Mouse (Mus musculus) layer of hippocampus, adult 2 months (tissue): Measurements from ENCODE around the gene Ifna7. TPM values are rescaled to one million over a fixed set of nuclear protein-coding genes. Genes with fewer than 3 reads are reported as not detected.
"Not testable (repeated sequence)": the region's sequence is repeated elsewhere in the genome, so short reads cannot be mapped to it uniquely, and the experiment has no call there.

Experiments
- DNase-seq, 2 experiments: peaks; one replicate each; pipeline ENCODE4 v3.0.0; 2022; ENCODE audit warnings: low spot score in 2 of 2
- H3K27ac ChIP-seq: fragments of 200-600 bp; 2 replicates; pipeline ENCODE4 v1.8.1; 2022
- H3K4me3 ChIP-seq: fragments of 200-600 bp; 2 replicates; pipeline ENCODE4 v1.8.1; 2022; ENCODE audit warnings: mild to moderate bottlenecking
- CTCF ChIP-seq: fragments of 200-600 bp; conservative IDR thresholded peaks from 2 replicates; pipeline ENCODE4 v1.8.1; 2022; ENCODE audit warnings: antibody characterized with exemption, mild to moderate bottlenecking, moderate library complexity
- long read RNA-seq, 2 experiments: library from polyadenylated mRNA; stranded (forward); transcript quantifications; one replicate each; pipeline ENCODE4 v2.0.0; 2021; ENCODE audit warnings: borderline mapping rate in 2 of 2
- total RNA-seq, 2 experiments: library from RNA; stranded (reverse); gene quantifications; 2 replicates each; pipeline ENCODE4 v1.2.3; 2021

The Ifna7 gene
- not detected for total RNA-seq
- long read RNA-seq, experiment 1, result 0 reads
- long read RNA-seq, experiment 2, result 0 reads

DNA sequence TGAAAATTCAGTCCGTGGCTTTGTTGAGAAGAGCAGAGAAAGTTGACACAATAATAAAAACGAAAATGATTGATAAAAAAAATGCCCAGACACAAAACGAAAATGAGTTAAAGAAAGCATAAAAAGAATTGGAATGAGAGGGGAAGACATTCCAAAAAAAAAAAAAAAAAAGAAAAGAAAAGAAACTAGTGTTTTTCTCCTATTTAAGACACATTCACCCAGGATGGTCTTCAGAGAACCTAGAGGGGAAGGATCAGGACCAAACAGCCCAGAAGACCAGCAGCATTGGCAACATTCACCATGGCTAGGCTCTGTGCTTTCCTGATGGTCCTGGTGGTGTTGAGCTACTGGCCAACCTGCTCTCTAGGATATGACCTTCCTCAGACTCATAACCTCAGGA, at the start of gene Ifna7:
Ifna7 (plus strand) TSS at position 301 of the 400 bp plus-strand sequence.
- Histone ChIP-seq H3K27ac (no peak within 1 kb of the TSS), H3K4me3 (no peak within 1 kb of the TSS)
- TF ChIP-seq CTCF, result no peak
- DNase-seq, result no peak

DNA sequence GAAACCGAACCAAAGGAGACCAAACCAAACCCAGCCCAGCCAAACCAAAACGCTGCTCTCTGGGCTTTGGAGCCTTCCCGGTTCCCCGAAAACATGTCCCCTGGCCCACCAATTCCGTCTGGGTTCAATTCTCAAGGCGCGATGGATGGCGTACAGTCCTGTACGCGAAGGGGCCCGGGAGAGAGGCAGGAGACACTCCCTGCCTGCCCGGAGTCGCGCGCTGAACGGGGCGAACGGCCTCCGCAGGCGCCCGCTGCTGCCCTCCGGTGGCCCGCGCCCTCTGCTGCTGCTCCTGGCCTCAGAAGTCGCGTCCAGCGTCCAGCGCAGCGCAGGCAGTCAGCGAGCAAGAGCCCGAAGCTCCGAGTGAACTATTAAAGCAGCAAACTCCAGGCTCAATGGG, 42.5 kb upstream of the Ifna7 start, which contains the start of gene Gm13290:
Gm13290 (plus strand) TSS at position 301 of the 400 bp plus-strand sequence.
- DNase-seq, H3K27ac ChIP-seq, H3K4me3 ChIP-seq: not testable (repeated sequence)

DNA sequence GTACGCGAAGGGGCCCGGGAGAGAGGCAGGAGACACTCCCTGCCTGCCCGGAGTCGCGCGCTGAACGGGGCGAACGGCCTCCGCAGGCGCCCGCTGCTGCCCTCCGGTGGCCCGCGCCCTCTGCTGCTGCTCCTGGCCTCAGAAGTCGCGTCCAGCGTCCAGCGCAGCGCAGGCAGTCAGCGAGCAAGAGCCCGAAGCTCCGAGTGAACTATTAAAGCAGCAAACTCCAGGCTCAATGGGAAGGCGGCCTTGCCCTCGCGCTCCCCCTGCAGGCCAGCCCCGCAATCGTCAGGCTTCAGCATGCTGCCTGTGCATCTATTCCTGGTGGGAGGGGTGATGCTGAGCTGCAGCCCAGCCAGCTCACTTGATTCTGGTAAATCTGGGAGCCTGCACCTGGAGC, 39.4 kb upstream of the Ifna7 start, which contains the start of gene Gm13289:
Gm13289 (plus strand) TSS at position 301 of the 400 bp plus-strand sequence.
- H3K27ac ChIP-seq, result not testable (repeated sequence)

DNA sequence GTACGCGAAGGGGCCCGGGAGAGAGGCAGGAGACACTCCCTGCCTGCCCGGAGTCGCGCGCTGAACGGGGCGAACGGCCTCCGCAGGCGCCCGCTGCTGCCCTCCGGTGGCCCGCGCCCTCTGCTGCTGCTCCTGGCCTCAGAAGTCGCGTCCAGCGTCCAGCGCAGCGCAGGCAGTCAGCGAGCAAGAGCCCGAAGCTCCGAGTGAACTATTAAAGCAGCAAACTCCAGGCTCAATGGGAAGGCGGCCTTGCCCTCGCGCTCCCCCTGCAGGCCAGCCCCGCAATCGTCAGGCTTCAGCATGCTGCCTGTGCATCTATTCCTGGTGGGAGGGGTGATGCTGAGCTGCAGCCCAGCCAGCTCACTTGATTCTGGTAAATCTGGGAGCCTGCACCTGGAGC, 36.5 kb upstream of the Ifna7 start, which contains the start of gene Gm13272:
Gm13272 (plus strand) TSS at position 301 of the 400 bp plus-strand sequence.
- not testable (repeated sequence) for H3K27ac ChIP-seq, H3K4me3 ChIP-seq, DNase-seq

More for the DNA sequence above, 39.4 kb upstream of the Ifna7 start, which contains the start of gene Gm13289:
- DNase-seq, H3K4me3 ChIP-seq: not testable (repeated sequence)

DNA sequence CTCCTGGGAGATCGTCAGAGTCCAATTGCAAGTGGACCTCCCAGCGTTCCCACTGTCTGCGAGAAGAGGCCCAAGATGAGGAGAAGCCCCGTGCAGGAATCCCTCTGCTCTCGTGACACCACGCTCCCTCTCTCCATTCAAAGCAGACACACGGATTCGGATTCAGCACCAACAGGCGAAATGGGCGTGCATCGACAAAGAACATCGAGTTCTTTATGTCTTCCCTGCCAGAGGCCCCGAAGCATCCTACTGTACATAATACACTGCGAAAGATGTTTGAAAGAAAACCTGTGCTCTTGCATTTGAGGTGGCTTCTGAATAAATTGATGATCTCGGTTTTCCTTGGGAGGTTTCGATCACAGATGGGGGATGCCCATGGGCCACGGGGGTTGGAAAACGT, 35.7 kb upstream of the Ifna7 start:
- not testable (repeated sequence) for H3K4me3 ChIP-seq, DNase-seq, H3K27ac ChIP-seq

DNA sequence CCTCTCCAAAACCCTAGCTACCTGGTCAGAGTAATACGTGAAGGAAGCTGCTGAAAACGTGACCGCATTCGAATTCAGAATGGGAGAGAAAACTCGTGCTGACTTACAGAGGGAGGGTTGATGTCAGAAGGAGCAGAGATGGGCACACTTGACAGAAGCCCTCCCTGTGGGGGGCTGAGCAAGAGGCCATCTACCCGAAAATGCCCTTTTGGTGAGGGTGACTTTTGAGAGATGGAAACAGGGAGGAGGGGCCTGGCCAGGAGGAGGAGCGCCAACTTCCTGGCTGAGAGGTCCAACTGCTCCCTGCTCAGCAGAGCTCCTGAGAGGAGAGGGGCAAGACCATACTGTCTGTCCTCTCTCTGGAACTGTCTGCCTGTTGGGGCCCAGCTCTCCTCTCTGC, 34.2 kb upstream of the Ifna7 start, which contains the start of gene Ifnz:
Ifnz (plus strand) TSS at position 301 of the 400 bp plus-strand sequence.
- DNase-seq, H3K27ac ChIP-seq, H3K4me3 ChIP-seq: not testable (repeated sequence)

DNA sequence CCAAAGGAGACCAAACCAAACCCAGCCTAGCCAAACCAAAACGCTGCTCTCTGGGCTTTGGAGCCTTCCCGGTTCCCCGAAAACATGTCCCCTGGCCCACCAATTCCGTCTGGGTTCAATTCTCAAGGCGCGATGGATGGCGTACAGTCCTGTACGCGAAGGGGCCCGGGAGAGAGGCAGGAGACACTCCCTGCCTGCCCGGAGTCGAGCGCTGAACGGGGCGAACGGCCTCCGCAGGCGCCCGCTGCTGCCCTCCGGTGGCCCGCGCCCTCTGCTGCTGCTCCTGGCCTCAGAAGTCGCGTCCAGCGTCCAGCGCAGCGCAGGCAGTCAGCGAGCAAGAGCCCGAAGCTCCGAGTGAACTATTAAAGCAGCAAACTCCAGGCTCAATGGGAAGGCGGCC, 33.7 kb upstream of the Ifna7 start:
- DNase-seq, H3K4me3 ChIP-seq, H3K27ac ChIP-seq: not testable (repeated sequence)
- TF ChIP-seq CTCF, result peak; percentile 23

DNA sequence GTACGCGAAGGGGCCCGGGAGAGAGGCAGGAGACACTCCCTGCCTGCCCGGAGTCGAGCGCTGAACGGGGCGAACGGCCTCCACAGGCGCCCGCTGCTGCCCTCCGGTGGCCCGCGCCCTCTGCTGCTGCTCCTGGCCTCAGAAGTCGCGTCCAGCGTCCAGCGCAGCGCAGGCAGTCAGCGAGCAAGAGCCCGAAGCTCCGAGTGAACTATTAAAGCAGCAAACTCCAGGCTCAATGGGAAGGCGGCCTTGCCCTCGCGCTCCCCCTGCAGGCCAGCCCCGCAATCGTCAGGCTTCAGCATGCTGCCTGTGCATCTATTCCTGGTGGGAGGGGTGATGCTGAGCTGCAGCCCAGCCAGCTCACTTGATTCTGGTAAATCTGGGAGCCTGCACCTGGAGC, 30.6 kb upstream of the Ifna7 start, which contains the start of gene Gm13276:
Gm13276 (plus strand) TSS at position 301 of the 400 bp plus-strand sequence.
- not testable (repeated sequence) for DNase-seq, H3K27ac ChIP-seq, H3K4me3 ChIP-seq

DNA sequence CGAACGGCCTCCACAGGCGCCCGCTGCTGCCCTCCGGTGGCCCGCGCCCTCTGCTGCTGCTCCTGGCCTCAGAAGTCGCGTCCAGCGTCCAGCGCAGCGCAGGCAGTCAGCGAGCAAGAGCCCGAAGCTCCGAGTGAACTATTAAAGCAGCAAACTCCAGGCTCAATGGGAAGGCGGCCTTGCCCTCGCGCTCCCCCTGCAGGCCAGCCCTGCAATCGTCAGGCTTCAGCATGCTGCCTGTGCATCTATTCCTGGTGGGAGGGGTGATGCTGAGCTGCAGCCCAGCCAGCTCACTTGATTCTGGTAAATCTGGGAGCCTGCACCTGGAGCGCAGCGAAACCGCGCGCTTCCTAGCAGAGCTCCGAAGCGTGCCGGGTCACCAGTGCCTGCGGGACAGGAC, 27.6 kb upstream of the Ifna7 start, which contains the start of gene Gm13277:
Gm13277 (plus strand) TSS at position 231 of the 400 bp plus-strand sequence.
- H3K4me3 ChIP-seq, H3K27ac ChIP-seq: not testable (repeated sequence)
- DNase-seq, result peak; percentile 58 to 66
- peak; percentile 58 for TF ChIP-seq CTCF

DNA sequence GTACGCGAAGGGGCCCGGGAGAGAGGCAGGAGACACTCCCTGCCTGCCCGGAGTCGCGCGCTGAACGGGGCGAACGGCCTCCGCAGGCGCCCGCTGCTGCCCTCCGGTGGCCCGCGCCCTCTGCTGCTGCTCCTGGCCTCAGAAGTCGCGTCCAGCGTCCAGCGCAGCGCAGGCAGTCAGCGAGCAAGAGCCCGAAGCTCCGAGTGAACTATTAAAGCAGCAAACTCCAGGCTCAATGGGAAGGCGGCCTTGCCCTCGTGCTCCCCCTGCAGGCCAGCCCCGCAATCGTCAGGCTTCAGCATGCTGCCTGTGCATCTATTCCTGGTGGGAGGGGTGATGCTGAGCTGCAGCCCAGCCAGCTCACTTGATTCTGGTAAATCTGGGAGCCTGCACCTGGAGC, 24.8 kb upstream of the Ifna7 start, which contains the start of gene Gm13278:
Gm13278 (plus strand) TSS at position 301 of the 400 bp plus-strand sequence.
- not testable (repeated sequence) for H3K4me3 ChIP-seq, H3K27ac ChIP-seq, DNase-seq

DNA sequence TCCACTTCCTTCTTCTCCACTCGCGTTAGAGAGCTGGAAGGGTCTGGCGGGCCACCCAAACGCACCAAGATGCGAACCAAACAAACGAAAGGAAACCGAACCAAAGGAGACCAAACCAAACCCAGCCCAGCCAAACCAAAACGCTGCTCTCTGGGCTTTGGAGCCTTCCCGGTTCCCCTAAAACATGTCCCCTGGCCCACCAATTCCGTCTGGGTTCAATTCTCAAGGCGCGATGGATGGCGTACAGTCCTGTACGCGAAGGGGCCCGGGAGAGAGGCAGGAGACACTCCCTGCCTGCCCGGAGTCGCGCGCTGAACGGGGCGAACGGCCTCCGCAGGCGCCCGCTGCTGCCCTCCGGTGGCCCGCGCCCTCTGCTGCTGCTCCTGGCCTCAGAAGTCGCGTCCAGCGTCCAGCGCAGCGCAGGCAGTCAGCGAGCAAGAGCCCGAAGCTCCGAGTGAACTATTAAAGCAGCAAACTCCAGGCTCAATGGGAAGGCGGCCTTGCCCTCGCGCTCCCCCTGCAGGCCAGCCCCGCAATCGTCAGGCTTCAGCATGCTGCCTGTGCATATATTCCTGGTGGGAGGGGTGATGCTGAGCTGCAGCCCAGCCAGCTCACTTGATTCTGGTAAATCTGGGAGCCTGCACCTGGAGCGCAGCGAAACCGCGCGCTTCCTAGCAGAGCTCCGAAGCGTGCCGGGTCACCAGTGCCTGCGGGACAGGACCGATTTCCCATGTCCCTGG, 21.9 kb upstream of the Ifna7 start, which contains the start of gene Gm13275:
Gm13275 (plus strand) TSS at position 552 of the 740 bp plus-strand sequence.
- H3K4me3 ChIP-seq, result peak within 1 kb of the TSS; percentile 14
- peak; percentile 57 for TF ChIP-seq CTCF
- H3K27ac ChIP-seq, result not testable (repeated sequence)
- DNase-seq, result peak; percentile 41 to 60

DNA sequence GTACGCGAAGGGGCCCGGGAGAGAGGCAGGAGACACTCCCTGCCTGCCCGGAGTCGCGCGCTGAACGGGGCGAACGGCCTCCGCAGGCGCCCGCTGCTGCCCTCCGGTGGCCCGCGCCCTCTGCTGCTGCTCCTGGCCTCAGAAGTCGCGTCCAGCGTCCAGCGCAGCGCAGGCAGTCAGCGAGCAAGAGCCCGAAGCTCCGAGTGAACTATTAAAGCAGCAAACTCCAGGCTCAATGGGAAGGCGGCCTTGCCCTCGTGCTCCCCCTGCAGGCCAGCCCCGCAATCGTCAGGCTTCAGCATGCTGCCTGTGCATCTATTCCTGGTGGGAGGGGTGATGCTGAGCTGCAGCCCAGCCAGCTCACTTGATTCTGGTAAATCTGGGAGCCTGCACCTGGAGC, 18.9 kb upstream of the Ifna7 start, which contains the start of gene Gm13279:
Gm13279 (plus strand) TSS at position 301 of the 400 bp plus-strand sequence.
- H3K27ac ChIP-seq, DNase-seq, H3K4me3 ChIP-seq: not testable (repeated sequence)

DNA sequence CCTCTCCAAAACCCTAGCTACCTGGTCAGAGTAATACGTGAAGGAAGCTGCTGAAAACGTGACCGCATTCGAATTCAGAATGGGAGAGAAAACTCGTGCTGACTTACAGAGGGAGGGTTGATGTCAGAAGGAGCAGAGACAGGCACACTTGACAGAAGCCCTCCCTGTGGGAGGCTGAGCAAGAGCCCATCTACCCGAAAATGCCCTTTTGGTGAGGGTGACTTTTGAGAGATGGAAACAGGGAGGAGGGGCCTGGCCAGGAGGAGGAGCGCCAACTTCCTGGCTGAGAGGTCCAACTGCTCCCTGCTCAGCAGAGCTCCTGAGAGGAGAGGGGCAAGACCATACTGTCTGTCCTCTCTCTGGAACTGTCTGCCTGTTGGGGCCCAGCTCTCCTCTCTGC, 16.7 kb upstream of the Ifna7 start, which contains the start of gene Gm13285:
Gm13285 (plus strand) TSS at position 301 of the 400 bp plus-strand sequence.
- not testable (repeated sequence) for DNase-seq, H3K4me3 ChIP-seq, H3K27ac ChIP-seq

DNA sequence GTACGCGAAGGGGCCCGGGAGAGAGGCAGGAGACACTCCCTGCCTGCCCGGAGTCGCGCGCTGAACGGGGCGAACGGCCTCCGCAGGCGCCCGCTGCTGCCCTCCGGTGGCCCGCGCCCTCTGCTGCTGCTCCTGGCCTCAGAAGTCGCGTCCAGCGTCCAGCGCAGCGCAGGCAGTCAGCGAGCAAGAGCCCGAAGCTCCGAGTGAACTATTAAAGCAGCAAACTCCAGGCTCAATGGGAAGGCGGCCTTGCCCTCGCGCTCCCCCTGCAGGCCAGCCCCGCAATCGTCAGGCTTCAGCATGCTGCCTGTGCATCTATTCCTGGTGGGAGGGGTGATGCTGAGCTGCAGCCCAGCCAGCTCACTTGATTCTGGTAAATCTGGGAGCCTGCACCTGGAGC, 13.1 kb upstream of the Ifna7 start, which contains the start of gene Gm13287:
Gm13287 (plus strand) TSS at position 301 of the 400 bp plus-strand sequence.
- not testable (repeated sequence) for DNase-seq, H3K27ac ChIP-seq, H3K4me3 ChIP-seq

DNA sequence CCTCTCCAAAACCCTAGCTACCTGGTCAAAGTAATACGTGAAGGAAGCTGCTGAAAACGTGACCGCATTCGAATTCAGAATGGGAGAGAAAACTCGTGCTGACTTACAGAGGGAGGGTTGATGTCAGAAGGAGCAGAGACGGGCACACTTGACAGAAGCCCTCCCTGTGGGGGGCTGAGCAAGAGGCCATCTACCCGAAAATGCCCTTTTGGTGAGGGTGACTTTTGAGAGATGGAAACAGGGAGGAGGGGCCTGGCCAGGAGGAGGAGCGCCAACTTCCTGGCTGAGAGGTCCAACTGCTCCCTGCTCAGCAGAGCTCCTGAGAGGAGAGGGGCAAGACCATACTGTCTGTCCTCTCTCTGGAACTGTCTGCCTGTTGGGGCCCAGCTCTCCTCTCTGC, 10.8 kb upstream of the Ifna7 start, which contains the start of gene Gm13288:
Gm13288 (plus strand) TSS at position 301 of the 400 bp plus-strand sequence.
- H3K4me3 ChIP-seq, H3K27ac ChIP-seq, DNase-seq: not testable (repeated sequence)
